21 mouse cellular contexts compared by ENCODE assay signal in the genomic region with DNA sequence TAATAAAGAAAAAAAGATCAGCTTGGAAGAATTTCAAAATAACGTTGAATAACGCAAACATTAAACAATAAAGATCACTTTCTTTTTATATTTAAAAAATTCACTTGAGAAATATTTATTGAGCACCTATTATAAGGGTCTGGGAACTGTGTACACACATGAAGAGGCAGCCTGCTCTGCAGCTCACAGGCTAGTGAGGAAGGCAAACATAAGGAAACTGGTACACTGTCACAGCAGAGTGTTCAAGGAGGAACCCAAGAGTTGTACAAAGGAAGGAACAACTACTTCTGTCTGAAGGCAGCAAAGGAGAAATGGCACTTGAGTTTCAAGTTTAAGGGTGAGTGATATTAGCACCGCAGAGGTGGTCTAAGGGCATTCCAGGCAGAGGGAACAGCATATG.
DNase-seq lines count a peak whose midpoint lies in the region; ATAC-seq and TF ChIP-seq lines count a peak whose summit lies in the region.
"Had no signal": no experiment of that assay in that cellular context is flagged by ENCODE, and none has a peak within 500 bp of the region (broad histone marks: within the 10 kb centered on the region; RNA-seq: fewer than 3 reads in every experiment).

No protein-coding gene starts in this region.

- ATAC-seq in lung, embryonic 15.5 days (ENCODE audit: borderline replicate concordance, extremely low read depth, low FRiP score, low TSS enrichment), result peak; percentile 59; the same call in 1 of the 2 replicates
- ATAC-seq in lung, embryonic 16.5 days (ENCODE audit: low read depth), result peak; percentile 92
- peak; percentile 62; the same call in 1 of the 2 replicates for ATAC-seq in lung, postnatal 0 days
- ATAC-seq: activated CD4-positive, CD25-positive, alpha-beta regulatory T cell, adult 4 months; CD4-positive, CD25-positive, alpha-beta regulatory T cell, adult 4 months; Patski had no signal

- H3K4me2 ChIP-seq in lung, embryonic 15.5 days, result no peak overlapping the region
- no peak overlapping the region for H3K4me2 ChIP-seq in lung, embryonic 16.5 days (ENCODE audit: low read depth, low read length)
- H3K4me2 ChIP-seq in lung, postnatal 0 days (replicated peaks; ENCODE audit: low read depth, low read length), result no peak overlapping the region

- TF ChIP-seq EP300 in lung, postnatal 0 days (IDR thresholded peaks at IDR 0.05), result no peak

- no peak for TF ChIP-seq POLR2A in lung, adult 2 months (IDR thresholded peaks at IDR 0.05; ENCODE audit: borderline replicate concordance, extremely low read depth, low read depth, low read length)

- 64% methylated on average over 3 of the region's 3 CpGs for WGBS in lung, embryonic 15.5 days
- WGBS in lung, embryonic 16.5 days, result 55% methylated on average over 3 of the region's 3 CpGs
- WGBS in lung, postnatal 0 days, result 67% methylated on average over 3 of the region's 3 CpGs
- 79% methylated on average over 3 of the region's 3 CpGs for WGBS in lung, adult 2 months

- no peak overlapping the region for H3K4me3 ChIP-seq in lung, embryonic 15.5 days
- H3K4me3 ChIP-seq in lung, embryonic 16.5 days (ENCODE audit: low read length), result no peak overlapping the region
- no peak overlapping the region for H3K4me3 ChIP-seq in lung, postnatal 0 days (ENCODE audit: low read depth, low read length)
- no peak overlapping the region for H3K4me3 ChIP-seq in lung, adult 2 months (replicated peaks; ENCODE audit: extremely low read depth, low read depth, low read length)

- TF ChIP-seq CTCF in lung, postnatal 0 days (IDR thresholded peaks at IDR 0.05), result no peak
- TF ChIP-seq CTCF in lung, adult 2 months (IDR thresholded peaks at IDR 0.05; ENCODE audit: insufficient read depth, low read length), result no peak

- no peak for DNase-seq in lung, postnatal 10 days
- DNase-seq in lung, postnatal 4 days, result no peak
- DNase-seq in lung, postnatal 0 days (ENCODE audit: low spot score), result peak; percentile 15
- DNase-seq in lung, adult 2 months, result no peak
- DNase-seq: adrenal gland, adult 2 months; adrenal gland, adult 8-10 months; adrenal gland, postnatal 10 days; adrenal gland, postnatal 14 days; adrenal gland, postnatal 25 days; adrenal gland, postnatal 36 days; B cell, adult 2 months; cerebellum, adult 11 months; cerebellum, adult 11-12 months; cerebellum, adult 18-20 months had no signal

- no peaks in the 10 kb centered on the region for H3K4me1 ChIP-seq in lung, embryonic 15.5 days
- no peaks in the 10 kb centered on the region for H3K4me1 ChIP-seq in lung, embryonic 16.5 days (replicated peaks; ENCODE audit: control insufficient read depth, insufficient read depth, low read length)
- H3K4me1 ChIP-seq in lung, postnatal 0 days (ENCODE audit: insufficient read depth, low read depth, low read length), result no peaks in the 10 kb centered on the region
- H3K4me1 ChIP-seq in lung, adult 2 months (ENCODE audit: control insufficient read depth, insufficient read depth, low read length), result no peaks in the 10 kb centered on the region

- no peaks in the 10 kb centered on the region for H3K27me3 ChIP-seq in lung, embryonic 15.5 days
- H3K27me3 ChIP-seq in lung, embryonic 16.5 days (ENCODE audit: control insufficient read depth, insufficient read depth, low read depth, low read length), result no peaks in the 10 kb centered on the region
- no peaks in the 10 kb centered on the region for H3K27me3 ChIP-seq in lung, postnatal 0 days (replicated peaks; ENCODE audit: insufficient read depth, low read length)
- H3K27me3 ChIP-seq: CH12.LX, Patski had no signal

- H3K27ac ChIP-seq in lung, embryonic 15.5 days, result no peak overlapping the region
- no peak overlapping the region for H3K27ac ChIP-seq in lung, embryonic 16.5 days (ENCODE audit: low read length)
- no peak overlapping the region for H3K27ac ChIP-seq in lung, postnatal 0 days (ENCODE audit: low read length)

- H3K9ac ChIP-seq in lung, embryonic 15.5 days, result no peak overlapping the region
- H3K9ac ChIP-seq in lung, embryonic 16.5 days (ENCODE audit: low read length), result no peak overlapping the region
- H3K9ac ChIP-seq in lung, postnatal 0 days (replicated peaks; ENCODE audit: low read depth), result no peak overlapping the region

- H3K9me3 ChIP-seq in lung, embryonic 15.5 days, result no peaks in the 10 kb centered on the region
- H3K9me3 ChIP-seq in lung, embryonic 16.5 days (ENCODE audit: control insufficient read depth, low read length), result no peaks in the 10 kb centered on the region
- H3K9me3 ChIP-seq in lung, postnatal 0 days (ENCODE audit: low read length), result no peaks in the 10 kb centered on the region
- H3K9me3 ChIP-seq: G1E had no signal

- H3K36me3 ChIP-seq in lung, embryonic 15.5 days, result peaks cover 47% of the 10 kb centered on the region
- H3K36me3 ChIP-seq in lung, embryonic 16.5 days (ENCODE audit: control insufficient read depth, insufficient read depth, low read length), result peaks cover 24% of the 10 kb centered on the region
- peaks cover 33% of the 10 kb centered on the region for H3K36me3 ChIP-seq in lung, postnatal 0 days (ENCODE audit: insufficient read depth, low read length)
